Mouse (Mus musculus) T-cell, adult 66 days (primary cell): ENCODE results near the gene Prss53. TPM values are rescaled to one million over a fixed set of nuclear protein-coding genes. Genes with fewer than 3 reads are reported as not detected.

ENCODE experiments used
- total RNA-seq, 2 experiments: library from RNA; stranded (reverse); gene quantifications; 3 replicates in 1 of 2; 4 replicates in 1 of 2; pipeline ENCODE4 v1.2.4; 2023

Gene Prss53
- under 1 TPM; 0.53 to 0.76 TPM for total RNA-seq

GRCm38 (mm10) chr7:127890798-127891197 is at the start of gene Prss53:
Prss53 (minus strand) TSS chr7:127890970.

GRCm38 (mm10) chr7:127929923-127930322 is 39.2 kb upstream of the Prss53 start, which contains the start of gene Prss8:
Prss8 (minus strand) TSS chr7:127930104.

GRCm38 (mm10) chr7:127912190-127912871 is 21.6 kb upstream of the Prss53 start, which contains the start of gene Kat8:
Kat8 (plus strand) TSS chr7:127912516.

GRCm38 (mm10) chr7:127903971-127904796 is 13.4 kb upstream of the Prss53 start, which contains the start of gene Bckdk:
Bckdk (plus strand) TSS chr7:127904082.

GRCm38 (mm10) chr7:127895442-127895841 is 4.7 kb upstream of the Prss53 start, which contains the start of the genes Gm21974 and Vkorc1:
Gm21974 (minus strand) TSS chr7:127895454.
Vkorc1 (minus strand) TSS chr7:127895617.

GRCm38 (mm10) chr7:127876467-127877348 is 14.1 kb downstream of the Prss53 start, which contains the start of gene Zfp668:
Zfp668 (minus strand) TSS chr7:127876828.

GRCm38 (mm10) chr7:127876041-127876466 is 14.7 kb downstream of the Prss53 start, which contains the start of gene Zfp646:
Zfp646 (plus strand) TSS chr7:127876221.

Other genes starting within 250 kb of the Prss53 start
- 10 to 100 TPM; 32.3 to 36.4 TPM for gene Bcl7c, start 182.0 kb downstream of the Prss53 start, total RNA-seq
- gene Ctf1, start 178.2 kb downstream of the Prss53 start, total RNA-seq = not detected
- gene Ctf2, start 158.8 kb downstream of the Prss53 start, total RNA-seq = not detected
- 10 to 100 TPM in 1 of 2 experiments, 1 to 10 TPM in 1; 6.8 to 11.5 TPM for gene Fbxl19, start 146.4 kb downstream of the Prss53 start, total RNA-seq
- 10 to 100 TPM; 13.5 to 17.7 TPM for gene Orai3, start 121.2 kb downstream of the Prss53 start, total RNA-seq
- 10 to 100 TPM; 79.5 to 80.7 TPM for gene Setd1a, start 114.3 kb downstream of the Prss53 start, total RNA-seq
- gene Gm49388, start 105.4 kb downstream of the Prss53 start, total RNA-seq = not detected
- gene Hsd3b7, start 90.4 kb downstream of the Prss53 start, total RNA-seq = 1 to 10 TPM; 4.7 to 7.1 TPM
- gene Stx4a, start 66.7 kb downstream of the Prss53 start, total RNA-seq = 100 to 1,000 TPM; 144 to 145 TPM
- not detected for gene Stx1b, start 66.4 kb downstream of the Prss53 start, total RNA-seq
- gene Zfp646, start 14.7 kb downstream of the Prss53 start, total RNA-seq = 100 to 1,000 TPM in 1 of 2 experiments, 10 to 100 TPM in 1; 99.7 to 102 TPM
- gene Zfp668, start 14.1 kb downstream of the Prss53 start, total RNA-seq = 10 to 100 TPM; 24.2 to 27.3 TPM
- gene Gm21974, start 4.5 kb upstream of the Prss53 start, total RNA-seq = not detected
- gene Vkorc1, start 4.6 kb upstream of the Prss53 start, total RNA-seq = 10 to 100 TPM; 12.4 to 16.7 TPM
- 10 to 100 TPM; 24.6 to 33.4 TPM for gene Bckdk, start 13.1 kb upstream of the Prss53 start, total RNA-seq
- 10 to 100 TPM; 41.0 to 43.8 TPM for gene Kat8, start 21.5 kb upstream of the Prss53 start, total RNA-seq
- not detected for gene Prss8, start 39.1 kb upstream of the Prss53 start, total RNA-seq
- 1 to 10 TPM in 1 of 2 experiments, under 1 TPM in 1; 0.74 to 1.5 TPM for gene Prss36, start 55.8 kb upstream of the Prss53 start, total RNA-seq
- 100 to 1,000 TPM; 709 to 864 TPM for gene Fus, start 76.5 kb upstream of the Prss53 start, total RNA-seq
- 10 to 100 TPM; 45.2 to 62.4 TPM for gene Pycard, start 102.9 kb upstream of the Prss53 start, total RNA-seq
- 1 to 10 TPM; 1.3 to 6.0 TPM for gene Trim72, start 113.0 kb upstream of the Prss53 start, total RNA-seq
- gene Itgam, start 171.7 kb upstream of the Prss53 start, total RNA-seq = 1 to 10 TPM in 1 of 2 experiments, under 1 TPM in 1; 0.83 to 2.7 TPM
- not detected for gene Gm49368, start 171.7 kb upstream of the Prss53 start, total RNA-seq
- 1 to 10 TPM; 1.4 to 5.0 TPM for gene Itgax, start 238.6 kb upstream of the Prss53 start, total RNA-seq